Mouse (Mus musculus) c-Kit-negative CD71-positive TER-119-positive erythroid progenitor cells, embryonic 14.5 days (primary cell): ENCODE measurements around the gene Rnf214.

Experiments
- DNase-seq: peaks from one replicate; pipeline ENCODE4 v3.0.0-alpha.2; 2013; ENCODE audit warnings: low read depth, low spot score

Gene Rnf214

DNA sequence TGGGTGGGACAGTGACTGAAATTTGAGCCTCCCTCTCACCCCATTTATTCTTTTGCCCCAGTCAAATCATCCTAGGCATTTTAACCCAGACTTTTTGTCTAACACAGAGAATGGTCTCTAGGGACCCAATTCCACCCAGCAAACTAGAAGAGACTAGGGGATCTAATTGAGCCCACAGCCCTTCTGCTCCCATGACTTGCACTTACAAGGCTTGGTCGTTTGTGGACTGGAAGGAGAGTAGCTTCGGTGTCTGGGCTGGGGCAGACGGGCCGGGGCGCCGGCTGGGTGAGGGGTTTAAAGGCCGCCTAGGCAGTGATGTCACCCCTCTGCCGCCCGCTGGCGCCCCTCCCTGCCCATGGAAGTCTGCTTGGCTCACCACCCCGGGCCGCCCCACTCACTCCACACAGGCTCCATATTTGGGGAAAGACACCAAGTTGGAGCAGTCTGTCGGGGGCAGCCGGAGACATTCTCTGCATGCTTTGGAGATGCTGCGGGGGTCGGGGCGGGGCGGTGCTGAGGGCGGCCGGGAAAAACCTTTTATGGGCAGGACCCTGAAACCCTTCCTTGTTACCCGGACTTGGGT lies 29.0 kb upstream of the Rnf214 start, which contains the start of gene Tagln:
Tagln (minus strand) TSS at position 431 of the 583 bp plus-strand sequence.
- no peak for DNase-seq

DNA sequence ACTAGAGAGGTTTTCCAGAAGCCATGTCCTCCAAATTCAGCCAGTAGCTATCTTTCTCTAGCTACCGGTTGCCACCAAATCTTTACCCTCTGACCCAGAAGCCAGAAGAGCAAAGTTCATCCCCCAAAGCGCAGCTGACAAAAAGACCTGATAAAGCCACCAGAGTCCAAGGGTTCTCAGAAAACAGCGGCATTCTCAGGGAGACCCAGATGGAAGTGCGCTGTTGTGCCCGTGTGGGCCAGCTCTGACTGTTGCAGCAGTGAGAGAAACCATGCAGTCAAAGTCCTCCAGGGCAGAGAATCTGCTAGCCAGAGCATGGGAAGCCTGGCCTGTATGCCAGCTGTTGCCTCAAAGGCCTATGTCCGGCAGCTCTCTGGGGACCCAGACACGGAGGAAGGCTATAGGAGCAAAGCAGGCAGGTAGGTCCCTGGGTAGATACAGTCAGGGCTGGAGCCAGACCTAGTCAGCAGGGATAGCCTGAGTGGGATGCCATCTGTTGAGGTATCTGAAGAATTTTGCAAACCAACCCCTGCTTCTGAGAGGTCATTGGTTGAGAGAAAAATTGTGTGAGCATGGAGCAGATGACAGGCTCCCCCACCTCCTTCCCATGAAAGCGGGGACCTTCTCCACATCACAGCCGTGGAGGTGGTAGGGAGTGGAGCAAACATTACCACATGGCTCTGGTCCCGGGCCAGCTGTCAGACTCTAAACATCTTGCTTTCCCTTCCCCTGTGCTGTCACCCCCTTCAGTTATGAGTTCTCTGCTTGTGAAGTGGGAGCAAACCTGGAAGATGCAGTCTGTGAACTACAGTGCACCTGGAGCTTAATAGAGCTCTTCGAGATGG lies 26.1 kb upstream of the Rnf214 start:
- DNase-seq, result no peak

DNA sequence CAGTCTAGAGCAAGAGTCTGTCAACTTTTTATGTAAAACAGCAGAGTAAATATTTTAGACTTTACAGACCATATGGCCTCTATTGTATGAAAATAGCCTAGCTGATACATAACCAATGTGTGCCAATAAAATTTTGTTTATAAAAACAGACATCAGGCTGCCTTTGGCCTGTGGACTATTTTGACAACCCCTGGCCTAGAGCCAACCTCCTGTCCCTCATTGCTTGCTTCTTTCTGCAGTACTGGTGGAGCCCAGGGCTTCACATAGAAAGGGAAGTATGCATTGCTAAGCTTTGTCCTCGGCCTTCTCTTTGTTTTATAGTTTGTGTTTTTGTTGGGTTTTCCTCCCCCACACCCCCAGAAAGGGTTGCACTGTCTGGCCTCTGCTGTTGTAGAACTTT lies 25.2 kb upstream of the Rnf214 start:
- no peak for DNase-seq

DNA sequence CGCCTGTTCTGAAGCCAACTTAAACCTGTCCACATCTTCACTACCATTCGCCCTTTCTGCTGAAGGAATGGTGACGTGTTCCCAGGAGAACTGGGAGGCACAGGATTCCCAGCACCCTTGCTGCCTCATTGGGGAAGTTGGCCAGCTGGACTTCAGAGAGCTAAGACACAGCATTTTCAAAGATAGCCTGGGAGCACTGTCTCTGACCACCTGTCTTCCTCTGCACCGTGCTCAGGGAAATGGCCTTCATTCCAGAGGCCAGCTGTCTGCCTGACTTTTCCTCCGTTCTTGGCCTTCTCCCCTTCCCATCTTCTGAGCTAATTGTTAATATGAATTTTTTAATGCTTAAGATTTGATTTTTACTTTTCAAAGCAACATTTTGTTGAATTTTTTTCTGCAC lies 22.6 kb upstream of the Rnf214 start:
- DNase-seq, result no peak

DNA sequence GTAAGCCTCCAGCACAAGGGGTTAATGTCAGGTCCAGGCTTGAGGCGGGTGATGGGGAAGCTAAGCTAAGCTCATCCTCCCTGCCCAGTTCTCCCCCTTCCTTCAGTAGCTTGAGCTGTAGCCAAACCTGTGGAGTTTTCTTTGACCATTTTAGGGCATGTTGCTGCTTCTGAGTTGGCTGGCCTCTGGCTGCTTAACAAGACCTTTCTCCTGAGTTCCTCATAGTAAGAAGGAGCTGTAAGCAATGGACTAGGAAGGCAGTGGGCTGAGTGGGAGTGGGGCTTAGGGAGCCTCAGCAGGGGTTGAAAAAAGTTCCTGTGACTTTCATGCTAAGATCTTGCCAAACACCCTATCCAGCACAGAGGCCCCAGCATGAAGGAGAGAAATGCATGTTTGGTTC lies 13.2 kb upstream of the Rnf214 start:
- no peak for DNase-seq

DNA sequence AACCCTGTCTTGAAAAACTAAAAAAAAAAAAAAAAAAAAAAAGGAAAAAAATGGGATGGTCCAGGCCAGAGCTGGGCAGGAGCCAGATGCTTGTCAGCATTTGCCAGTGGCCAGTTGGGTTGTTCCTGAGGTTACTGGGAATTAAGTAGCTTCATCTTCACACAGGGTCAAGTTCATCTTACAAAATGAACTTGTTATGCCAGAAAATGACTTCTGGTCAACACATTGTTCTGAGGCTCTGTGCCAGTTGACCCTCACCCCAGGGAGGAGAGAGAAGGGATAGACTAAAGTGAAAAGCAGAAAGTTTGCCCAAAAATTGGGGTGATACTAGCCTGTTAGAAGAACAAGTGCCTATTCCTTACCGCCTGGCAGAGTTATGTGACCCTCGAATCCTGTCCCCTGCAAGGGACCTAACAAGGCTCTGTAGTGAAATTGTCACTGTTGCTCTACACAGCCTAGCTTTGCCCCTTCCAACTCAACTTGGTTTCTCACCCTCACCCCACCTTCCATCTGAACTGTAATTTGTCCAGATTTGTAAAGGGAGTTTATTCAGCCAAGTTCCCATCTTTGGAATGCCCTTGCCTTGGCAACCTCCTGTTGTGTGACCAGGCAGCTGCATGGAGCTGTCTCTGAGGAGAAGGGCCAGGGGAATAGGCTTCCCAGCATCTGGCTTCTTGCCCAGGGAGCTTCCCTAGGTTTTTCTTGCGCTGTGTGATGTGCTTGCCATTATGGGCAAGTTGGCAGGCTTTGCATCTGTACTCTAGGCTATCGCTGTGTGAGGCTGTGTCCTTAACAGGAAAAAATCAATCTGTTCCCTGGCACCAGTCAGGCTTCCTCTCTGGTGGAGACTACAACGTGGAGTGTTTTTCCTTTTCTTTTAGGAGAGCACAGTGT lies 10.6 kb upstream of the Rnf214 start:
- no peak for DNase-seq

DNA sequence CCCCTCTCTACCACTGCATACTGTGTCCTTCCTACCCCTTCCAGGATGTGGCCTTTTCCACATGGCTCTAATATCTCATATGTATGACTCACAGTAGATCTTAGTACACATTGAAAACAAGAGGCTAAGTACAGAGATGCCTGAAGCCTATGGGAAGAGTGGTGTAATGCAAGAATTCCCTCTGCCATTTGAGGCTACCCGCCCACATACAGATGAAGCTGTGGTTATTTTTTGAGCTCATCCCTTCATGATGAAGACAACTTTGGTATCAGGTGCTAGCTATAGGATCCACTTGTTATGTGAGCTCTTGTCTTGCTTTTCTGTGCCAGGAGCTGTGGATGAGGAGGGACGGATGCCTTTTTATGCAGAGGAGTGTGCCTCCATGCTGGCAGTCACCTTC lies 8.9 kb upstream of the Rnf214 start:
- DNase-seq, result no peak

DNA sequence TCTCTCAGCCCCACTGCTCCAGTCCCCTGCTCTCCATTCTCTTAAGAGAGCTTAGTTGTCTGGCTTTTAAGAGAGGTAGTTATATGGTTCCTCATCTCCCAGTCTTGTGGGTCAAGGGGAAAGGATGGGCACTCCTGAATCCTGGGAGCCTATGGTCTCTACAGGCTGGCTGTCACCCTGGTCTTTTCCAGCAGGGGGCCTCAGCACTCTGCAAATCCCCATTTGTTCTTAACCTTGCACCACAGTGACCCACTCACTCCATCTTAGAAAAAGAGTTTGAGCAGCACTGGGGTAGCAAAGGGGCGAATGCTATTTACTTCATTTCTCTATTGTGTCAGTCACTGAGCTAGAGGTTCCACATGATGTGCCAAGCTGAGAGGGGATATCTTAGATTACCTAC lies 5.0 kb upstream of the Rnf214 start:
- DNase-seq, result no peak

DNA sequence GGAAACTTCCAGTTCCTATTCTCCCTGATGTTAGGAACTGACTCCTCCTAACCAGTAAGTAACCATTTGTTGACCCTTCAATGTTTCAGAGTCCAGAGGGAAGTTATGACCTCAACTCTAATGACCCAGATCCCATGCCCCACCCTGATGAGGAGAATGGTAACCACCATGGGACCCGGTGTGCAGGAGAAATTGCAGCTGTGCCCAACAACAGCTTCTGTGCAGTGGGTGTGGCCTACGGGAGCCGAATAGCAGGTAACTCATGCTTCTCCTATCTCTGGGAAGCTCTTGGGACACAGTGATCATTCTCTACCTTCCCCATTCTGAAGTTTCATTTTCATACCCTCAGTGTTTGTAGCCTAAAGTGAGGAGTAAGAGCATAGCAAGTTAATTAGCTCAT lies 4.3 kb upstream of the Rnf214 start:
- DNase-seq, result no peak

DNA sequence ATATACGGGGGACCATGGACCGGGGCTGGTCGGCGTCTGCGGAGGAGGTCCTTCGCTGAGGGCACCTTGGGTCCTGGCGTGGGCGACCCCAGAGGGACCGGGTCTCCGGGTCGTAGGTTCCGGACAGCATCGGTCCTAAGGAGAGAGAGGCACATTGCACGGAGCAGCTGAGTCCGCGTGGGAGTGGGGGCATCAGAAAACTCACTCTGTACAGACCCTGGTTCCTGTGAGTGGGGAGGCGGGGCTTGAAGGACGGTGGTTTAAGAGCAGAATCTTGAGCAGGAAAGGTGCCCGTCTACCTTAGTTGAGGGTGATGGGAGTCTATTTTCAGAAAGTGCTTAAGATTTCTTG lies 342 bp upstream of the Rnf214 start:
- DNase-seq, result peak; percentile 33

DNA sequence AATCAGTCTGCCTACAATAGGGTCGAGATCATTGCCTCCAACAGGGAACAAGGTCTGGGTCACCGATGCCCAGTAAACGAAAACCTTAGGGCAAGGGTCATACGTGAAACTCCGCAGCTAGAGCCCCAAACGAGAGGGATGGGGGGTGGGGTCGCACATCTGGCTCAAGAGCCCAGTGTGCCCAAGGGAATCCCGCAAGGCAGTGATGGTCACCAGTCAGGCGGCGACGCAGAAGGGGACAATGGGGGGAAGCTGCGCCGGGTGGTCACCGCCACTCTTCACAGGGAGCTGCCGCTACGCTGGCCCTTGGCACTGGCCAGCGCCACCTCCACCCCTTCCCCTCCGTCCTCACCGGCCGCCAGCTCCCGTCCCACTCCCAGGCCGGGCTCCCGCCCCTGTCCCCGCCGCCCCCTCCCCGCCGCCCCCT lies 887 bp downstream of the Rnf214 start:
- no peak for DNase-seq

DNA sequence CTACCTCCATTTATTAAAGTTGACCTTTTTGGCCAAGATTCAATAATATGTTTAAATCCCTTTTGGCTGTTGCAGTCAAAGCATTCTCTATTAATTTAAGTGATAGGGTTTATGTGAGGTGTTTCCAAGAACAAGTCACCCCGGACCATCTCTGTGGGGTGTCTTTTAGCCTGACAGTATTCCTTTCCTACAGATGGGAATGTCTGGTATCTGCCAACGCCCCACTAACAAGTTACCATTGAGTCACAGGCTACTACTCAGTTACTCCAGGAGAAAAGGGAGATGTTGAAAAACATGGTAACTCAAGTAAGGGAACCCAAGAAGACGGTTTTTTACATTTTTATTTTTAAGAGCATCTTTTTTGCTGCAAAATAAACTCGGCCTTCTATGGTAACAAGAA lies 1.5 kb downstream of the Rnf214 start:
- DNase-seq, result no peak

DNA sequence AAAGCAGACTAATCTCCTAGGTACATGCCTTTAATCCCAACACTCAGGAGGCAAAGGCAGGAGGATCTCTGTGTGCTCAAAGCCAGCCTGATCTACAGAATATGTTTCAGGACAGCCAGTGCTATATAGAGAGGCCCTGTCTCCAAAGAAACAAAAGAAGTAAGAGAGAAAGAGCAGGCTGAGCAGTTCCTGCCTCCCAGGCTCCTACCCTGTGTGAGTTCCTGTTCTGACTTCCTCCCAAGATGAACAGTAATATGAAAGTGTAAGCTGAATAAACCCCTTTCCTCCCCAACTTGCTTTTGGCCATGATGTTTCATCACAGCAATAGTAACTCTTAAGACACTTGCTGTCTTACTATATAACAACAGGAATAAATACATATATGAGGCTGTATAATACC lies 13.0 kb downstream of the Rnf214 start:
- DNase-seq, result no peak

DNA sequence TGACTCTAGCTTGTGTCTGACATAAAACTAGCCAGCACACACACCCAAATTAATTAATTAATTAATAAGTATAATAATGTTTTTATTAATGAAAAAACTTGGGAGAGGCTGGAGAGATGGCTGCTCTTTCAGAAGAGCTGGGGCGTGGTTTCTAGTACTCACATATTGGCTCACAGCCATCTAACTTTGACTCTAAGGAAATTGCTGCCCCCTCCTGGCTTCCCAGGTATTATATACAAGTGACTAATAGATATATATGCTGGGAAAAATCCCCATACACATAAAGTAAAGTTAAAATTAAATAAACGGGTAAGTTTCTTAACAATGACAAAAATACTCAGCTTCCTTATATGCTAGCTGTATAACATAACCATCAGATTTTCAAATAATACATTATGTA lies 28.8 kb downstream of the Rnf214 start:
- no peak for DNase-seq

DNA sequence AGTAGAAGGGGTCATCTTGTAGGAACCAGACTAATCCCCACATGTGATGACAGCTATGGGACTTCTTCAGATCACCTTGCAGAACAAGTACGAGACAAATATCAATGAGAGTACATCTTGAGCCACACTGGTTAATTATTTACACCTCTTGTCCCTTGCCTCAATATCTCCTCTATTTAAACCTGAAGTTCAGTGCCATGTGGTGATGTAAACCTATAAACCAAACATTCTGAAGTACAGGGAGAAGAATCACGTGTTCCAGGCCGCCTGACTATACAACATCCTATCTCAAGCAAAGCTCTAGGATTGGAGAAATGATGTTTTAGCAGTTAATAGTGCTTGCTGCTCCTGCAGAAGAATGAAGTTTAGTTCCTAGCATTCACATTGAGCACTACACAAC lies 36.4 kb downstream of the Rnf214 start:
- DNase-seq, result no peak

DNA sequence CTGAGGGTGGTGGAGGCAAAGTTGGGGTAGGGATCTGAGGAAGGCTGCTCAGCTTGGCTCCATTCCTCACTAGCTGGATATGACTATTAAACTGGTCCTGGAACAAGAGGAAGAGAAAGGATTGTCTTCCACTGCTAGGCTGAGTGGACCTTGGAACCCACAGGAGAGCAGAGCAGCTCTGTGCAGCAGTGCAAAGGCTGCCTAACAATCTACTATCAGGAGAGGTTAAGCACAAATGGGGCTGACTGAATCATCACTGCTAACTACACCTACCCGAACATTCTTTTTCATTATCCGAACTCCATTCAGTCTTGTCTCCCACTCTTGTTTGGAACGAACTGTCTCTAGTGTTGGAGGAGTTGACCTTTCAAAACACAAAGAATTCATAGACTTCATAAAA lies 37.5 kb downstream of the Rnf214 start:
- DNase-seq, result no peak

DNA sequence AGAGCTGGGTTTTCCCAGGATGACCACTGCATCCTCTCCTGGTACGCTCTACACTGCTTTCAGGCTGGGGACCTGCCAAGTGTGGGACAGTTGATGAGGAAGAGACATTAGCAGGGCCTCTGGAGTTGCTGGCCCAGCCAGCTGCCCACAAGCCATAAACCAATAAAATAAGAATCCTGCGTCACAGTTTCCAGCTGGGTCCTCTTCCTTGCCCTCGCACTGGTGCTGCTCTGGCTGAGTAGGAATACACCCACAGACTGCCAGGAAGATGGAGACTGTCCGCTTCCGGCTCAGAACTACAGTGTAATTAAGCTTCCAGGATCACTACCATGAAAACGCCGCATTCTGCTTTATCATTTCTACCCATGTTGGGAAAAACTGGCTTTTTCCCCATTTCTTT lies 44.9 kb downstream of the Rnf214 start:
- DNase-seq, result no peak

DNA sequence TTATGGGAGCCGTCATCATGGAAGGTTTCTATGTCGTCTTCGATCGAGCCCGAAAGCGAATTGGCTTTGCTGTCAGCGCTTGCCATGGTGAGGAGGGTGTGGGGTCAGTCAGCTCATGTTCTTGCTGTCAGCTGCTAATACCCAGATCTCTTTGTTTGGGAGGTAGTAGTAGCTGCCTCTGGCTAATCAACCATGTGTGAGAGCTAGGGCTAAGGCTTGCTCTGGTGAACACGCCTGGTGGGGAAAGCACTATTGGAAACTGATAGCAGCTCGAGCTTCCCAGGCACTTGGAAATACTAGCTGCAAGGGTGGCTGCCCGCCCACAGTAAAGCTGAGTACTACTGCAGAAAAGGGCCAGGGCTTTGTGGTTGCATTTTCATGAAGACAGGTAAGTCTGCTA lies 47.3 kb downstream of the Rnf214 start:
- no peak for DNase-seq

DNA sequence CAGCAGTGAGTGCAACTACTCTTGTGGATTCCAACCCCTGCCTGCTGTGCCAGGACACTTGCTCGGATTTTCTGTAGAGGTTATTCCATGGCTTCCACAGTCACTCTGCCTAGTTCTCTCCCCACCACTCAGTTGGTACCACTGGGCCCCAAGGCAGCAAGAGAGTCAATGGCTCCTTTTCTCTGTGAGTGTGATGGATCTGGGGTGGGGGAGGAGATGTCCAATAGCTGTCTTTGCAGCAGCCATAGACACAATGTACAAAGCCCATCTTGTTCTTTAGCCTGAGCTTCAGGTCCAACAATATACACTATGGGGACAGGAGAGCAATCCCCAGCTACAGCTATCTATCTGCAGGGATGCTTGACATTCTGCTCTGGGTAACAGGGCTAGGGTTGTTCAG lies 52.6 kb downstream of the Rnf214 start:
- DNase-seq, result no peak

DNA sequence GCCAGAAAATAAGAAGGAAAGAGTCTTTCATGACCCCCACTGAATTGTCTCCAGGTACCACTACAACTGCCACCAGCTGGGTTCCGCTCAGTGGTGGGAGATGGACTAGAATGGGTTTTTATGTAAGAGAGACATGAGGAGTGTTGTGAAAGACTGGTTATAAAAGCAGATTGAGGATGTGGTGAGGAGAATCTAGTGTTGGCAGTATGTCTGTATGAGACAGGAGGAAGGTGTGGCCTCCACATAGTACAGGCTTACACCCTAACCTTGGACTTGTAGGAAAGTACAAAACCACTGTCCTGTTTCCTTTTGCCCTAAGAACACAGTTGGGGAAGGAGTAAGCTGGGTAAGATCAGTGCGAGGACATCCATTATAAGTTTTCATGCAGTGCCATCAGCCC lies 53.0 kb downstream of the Rnf214 start:
- no peak for DNase-seq

DNA sequence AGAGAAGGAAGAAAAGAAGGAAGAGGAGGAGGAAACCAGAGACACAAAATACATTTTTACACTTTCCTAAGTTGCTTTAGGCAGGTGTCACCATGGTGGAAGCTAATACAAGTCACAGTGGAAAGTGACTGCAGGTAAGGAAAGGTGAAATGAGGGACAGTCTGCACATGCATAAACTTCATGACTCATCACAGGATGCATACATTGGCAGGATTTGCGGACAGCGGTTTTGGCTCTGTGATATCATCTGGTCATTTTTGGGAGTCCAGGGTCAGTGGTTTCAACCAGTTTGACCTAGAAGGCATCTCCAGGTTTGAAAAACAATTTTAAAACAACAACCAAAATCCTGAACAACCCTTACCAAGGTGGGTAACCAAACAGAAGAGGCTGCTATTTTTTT lies 54.9 kb downstream of the Rnf214 start:
- DNase-seq, result no peak

DNA sequence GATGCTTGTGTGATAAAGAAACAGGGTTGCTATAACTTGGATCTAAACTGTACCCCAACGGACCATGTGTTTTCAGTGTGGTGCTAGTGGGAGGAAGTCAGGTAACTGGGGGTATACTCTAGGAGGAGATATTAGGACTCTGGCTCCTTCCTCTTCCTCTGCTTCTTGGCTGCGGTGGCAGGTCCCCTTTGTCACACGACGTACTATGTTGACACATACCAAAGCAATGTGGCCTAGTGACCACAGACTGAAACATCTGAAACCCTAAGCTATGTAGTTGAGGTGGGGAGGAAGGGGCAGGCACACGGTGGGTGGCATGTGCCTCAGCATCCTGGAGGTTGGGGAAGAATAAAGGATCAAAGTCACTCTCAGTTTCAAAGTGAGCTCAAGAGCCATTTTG lies 55.4 kb downstream of the Rnf214 start:
- no peak for DNase-seq
